Mouse (Mus musculus) liver, adult 2 months (tissue): ENCODE data around the gene Vps13d.

ENCODE experiments used
- CTCF ChIP-seq: fragments of 200-500 bp; IDR thresholded peaks from 2 replicates; pipeline ENCODE4 v1.5.1; 2011; ENCODE audit warnings: low read depth, low read length, control low read depth
- POLR2A ChIP-seq: fragments of 200-500 bp; IDR thresholded peaks from 2 replicates; pipeline ENCODE4 v1.6.1; 2011; ENCODE audit warnings: low read length, control low read depth; ENCODE audit not compliant: insufficient read depth; ENCODE audit errors: extremely low read depth

GRCm38 (mm10) chr4:145032637-145033036, 162.2 kb downstream of the Vps13d start:
- no peak for TF ChIP-seq POLR2A
- TF ChIP-seq CTCF, result no peak
